Mouse (Mus musculus): Measurements from ENCODE around the gene Smndc1. TPM values are rescaled to one million over a fixed set of nuclear protein-coding genes. Genes with fewer than 3 reads are reported as not detected.

Smndc1 gene
- 6.8 and 9.0 TPM in 2 replicates for total RNA-seq (2014; rRNA removed; ENCODE audit: low replicate concordance)
- 25.0 and 32.0 TPM in 2 replicates for polyA plus RNA-seq (2015; fragmentation: Nextera tagmentation; extraction: Ambion mirVana)

- peaks cover 34% of the 10 kb centered on the region for H3K36me3 ChIP-seq (replicated peaks; ENCODE audit: control insufficient read depth, insufficient read depth, low read length)
- WGBS, result under 1% methylated on average over 48 of the region's 48 CpGs
- peak within 1 kb of the TSS; percentile 100 for H3K4me3 ChIP-seq (ENCODE audit: low read depth, low read length)
- DNase-seq (ENCODE audit: low spot score), result peak; percentile 100
- H3K4me2 ChIP-seq (ENCODE audit: low read depth, low read length), result peak within 1 kb of the TSS; percentile 90
- H3K4me1 ChIP-seq (ENCODE audit: control insufficient read depth, insufficient read depth), result peaks cover 10% of the 10 kb centered on the region; the same call in 1 of the 2 replicates
- peak within 1 kb of the TSS; percentile 100 for H3K27ac ChIP-seq (ENCODE audit: low read depth)
- no peaks in the 10 kb centered on the region for H3K9me3 ChIP-seq (replicated peaks; ENCODE audit: control insufficient read depth, low read length)
- TF ChIP-seq EP300 (IDR thresholded peaks at IDR 0.05; ENCODE audit: low read depth) (peak; percentile 81), CTCF (IDR thresholded peaks at IDR 0.05; ENCODE audit: low read depth) (no peak)
- ATAC-seq (ENCODE audit: insufficient read depth, low read depth), result peak; percentile 97
- peak within 1 kb of the TSS; percentile 99 for H3K9ac ChIP-seq (replicated peaks; ENCODE audit: low read depth, low read length)
- H3K27me3 ChIP-seq (ENCODE audit: control insufficient read depth, insufficient read depth, low read length), result no peaks in the 10 kb centered on the region
Measured at GRCm38 (mm10) chr19:53390495-53391007, at the start of gene Smndc1. TSS of gene Smndc1 (minus strand) at chr19:53390578.

DNA sequence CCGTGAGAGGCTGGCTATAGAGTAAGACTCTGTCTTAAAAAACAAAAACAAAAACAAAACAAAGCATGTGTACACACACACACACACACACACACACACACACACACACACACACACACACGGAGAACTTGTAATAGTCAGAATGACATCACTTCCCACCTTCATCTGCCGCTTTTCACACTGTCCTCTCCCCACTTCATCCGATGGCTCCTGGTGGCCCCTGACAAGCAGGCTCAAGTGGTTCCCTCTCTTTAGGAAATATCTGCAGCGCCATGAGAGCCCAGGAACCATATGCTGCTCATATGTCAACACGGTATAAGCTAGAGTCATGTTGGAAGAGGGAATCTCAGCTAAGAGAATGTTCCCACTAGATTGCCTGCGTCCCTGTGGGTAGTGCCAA is 49.0 kb upstream of the Smndc1 start:
- Histone ChIP-seq H3K27me3 (ENCODE audit: control insufficient read depth, insufficient read depth, low read length) (no peaks in the 10 kb centered on the region), H3K4me2 (ENCODE audit: low read depth, low read length) (no peak overlapping the region), H3K36me3 (replicated peaks; ENCODE audit: control insufficient read depth, insufficient read depth, low read length) (no peaks in the 10 kb centered on the region), H3K27ac (ENCODE audit: low read depth) (no peak overlapping the region; the same call in 1 of the 2 replicates), H3K4me3 (ENCODE audit: low read depth, low read length) (no peak overlapping the region), H3K4me1 (ENCODE audit: control insufficient read depth, insufficient read depth) (peaks cover 16% of the 10 kb centered on the region), H3K9ac (replicated peaks; ENCODE audit: low read depth, low read length) (no peak overlapping the region), H3K9me3 (replicated peaks; ENCODE audit: control insufficient read depth, low read length) (no peaks in the 10 kb centered on the region)
- 47% methylated on average over 7 of the region's 7 CpGs for WGBS
- ATAC-seq (ENCODE audit: insufficient read depth, low read depth), result no peak
- no peak for DNase-seq (ENCODE audit: low spot score)
- TF ChIP-seq CTCF (IDR thresholded peaks at IDR 0.05; ENCODE audit: low read depth) (no peak), EP300 (IDR thresholded peaks at IDR 0.05; ENCODE audit: low read depth) (no peak)

- H3K27me3 ChIP-seq (ENCODE audit: control insufficient read depth, insufficient read depth, low read length), result no peaks in the 10 kb centered on the region
- H3K9ac ChIP-seq (replicated peaks; ENCODE audit: low read depth, low read length), result no peak overlapping the region
- H3K27ac ChIP-seq (ENCODE audit: low read depth), result peak overlapping the region; percentile 13; the same call in 1 of the 2 replicates
- H3K4me2 ChIP-seq (ENCODE audit: low read depth, low read length), result no peak overlapping the region
- peaks cover 16% of the 10 kb centered on the region for H3K4me1 ChIP-seq (ENCODE audit: control insufficient read depth, insufficient read depth)
- DNase-seq (ENCODE audit: low spot score) (no peak), ATAC-seq (ENCODE audit: insufficient read depth, low read depth) (no peak)
- no peaks in the 10 kb centered on the region for H3K36me3 ChIP-seq (replicated peaks; ENCODE audit: control insufficient read depth, insufficient read depth, low read length)
- no peaks in the 10 kb centered on the region for H3K9me3 ChIP-seq (replicated peaks; ENCODE audit: control insufficient read depth, low read length)
- WGBS, result 84% methylated on average over 8 of the region's 8 CpGs
- no peak for TF ChIP-seq EP300 (IDR thresholded peaks at IDR 0.05; ENCODE audit: low read depth)
- TF ChIP-seq CTCF (IDR thresholded peaks at IDR 0.05; ENCODE audit: low read depth), result no peak
- no peak overlapping the region for H3K4me3 ChIP-seq (ENCODE audit: low read depth, low read length)
Measured at GRCm38 (mm10) chr19:53437991-53438390, 47.6 kb upstream of the Smndc1 start.

- ATAC-seq (ENCODE audit: insufficient read depth, low read depth) (peak; percentile 72), DNase-seq (ENCODE audit: low spot score) (no peak)
- no peaks in the 10 kb centered on the region for H3K9me3 ChIP-seq (replicated peaks; ENCODE audit: control insufficient read depth, low read length)
- TF ChIP-seq EP300 (IDR thresholded peaks at IDR 0.05; ENCODE audit: low read depth) (no peak), CTCF (IDR thresholded peaks at IDR 0.05; ENCODE audit: low read depth) (no peak)
- no peak overlapping the region for H3K9ac ChIP-seq (replicated peaks; ENCODE audit: low read depth, low read length)
- peak overlapping the region; percentile 13; the same call in 1 of the 2 replicates for H3K27ac ChIP-seq (ENCODE audit: low read depth)
- 20% methylated on average over 8 of the region's 8 CpGs for whole genome bisulfite sequencing
- H3K4me3 ChIP-seq (ENCODE audit: low read depth, low read length), result no peak overlapping the region
- no peak overlapping the region for H3K4me2 ChIP-seq (ENCODE audit: low read depth, low read length)
- H3K36me3 ChIP-seq (replicated peaks; ENCODE audit: control insufficient read depth, insufficient read depth, low read length), result no peaks in the 10 kb centered on the region
- H3K27me3 ChIP-seq (ENCODE audit: control insufficient read depth, insufficient read depth, low read length), result no peaks in the 10 kb centered on the region
- peaks cover 16% of the 10 kb centered on the region for H3K4me1 ChIP-seq (ENCODE audit: control insufficient read depth, insufficient read depth)
Measured at GRCm38 (mm10) chr19:53437311-53437958, 47.1 kb upstream of the Smndc1 start.

- Histone ChIP-seq H3K4me2 (ENCODE audit: low read depth, low read length) (no peak overlapping the region), H3K9me3 (replicated peaks; ENCODE audit: control insufficient read depth, low read length) (no peaks in the 10 kb centered on the region), H3K27me3 (ENCODE audit: control insufficient read depth, insufficient read depth, low read length) (no peaks in the 10 kb centered on the region), H3K9ac (replicated peaks; ENCODE audit: low read depth, low read length) (no peak overlapping the region), H3K27ac (ENCODE audit: low read depth) (no peak overlapping the region), H3K4me1 (ENCODE audit: control insufficient read depth, insufficient read depth) (peaks cover 16% of the 10 kb centered on the region), H3K4me3 (ENCODE audit: low read depth, low read length) (no peak overlapping the region), H3K36me3 (replicated peaks; ENCODE audit: control insufficient read depth, insufficient read depth, low read length) (no peaks in the 10 kb centered on the region)
- DNase-seq (ENCODE audit: low spot score), result no peak
- TF ChIP-seq EP300 (IDR thresholded peaks at IDR 0.05; ENCODE audit: low read depth) (no peak), CTCF (IDR thresholded peaks at IDR 0.05; ENCODE audit: low read depth) (no peak)
- no peak for ATAC-seq (ENCODE audit: insufficient read depth, low read depth)
- 67% methylated on average over 10 of the region's 10 CpGs for WGBS
Measured at GRCm38 (mm10) chr19:53433949-53434689, 43.7 kb upstream of the Smndc1 start.
